Comparison of ENCODE assay signal across 14 mouse cellular contexts in the genomic region with DNA sequence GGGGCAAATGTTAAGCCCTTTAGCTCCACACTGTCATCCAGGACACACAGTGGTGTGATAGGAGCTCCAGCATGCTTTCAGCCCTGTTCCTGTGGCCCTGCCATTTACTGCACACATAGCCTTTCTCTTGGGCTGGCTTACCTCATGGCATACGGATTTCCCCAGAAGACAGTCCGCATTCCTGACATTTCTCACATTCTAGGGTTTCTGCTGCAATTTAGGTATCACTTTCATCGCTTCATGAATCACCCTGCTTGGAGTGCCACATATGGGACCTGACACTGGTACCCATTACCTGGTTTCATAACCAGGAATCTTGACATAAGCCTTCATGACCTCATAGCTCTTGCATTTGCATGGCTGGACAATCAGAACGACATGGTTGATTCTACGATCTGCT.
"Had no signal": no experiment of that assay in that cellular context is flagged by ENCODE, and none has a peak within 500 bp of the region (broad histone marks: within the 10 kb centered on the region; RNA-seq: fewer than 3 reads in every experiment).

No protein-coding gene starts in this region.

- H3K4me1 ChIP-seq: liver, embryonic 15.5 days had no signal

- H3K27me3 ChIP-seq: kidney, embryonic 15.5 days; liver, embryonic 15.5 days; midbrain, embryonic 12.5 days; neural tube, embryonic 15.5 days had no signal

- H3K4me3 ChIP-seq: kidney, embryonic 15.5 days; left cerebral cortex, adult 2 months; limb, embryonic 10.5 days; liver, embryonic 15.5 days; midbrain, embryonic 12.5 days; neural tube, embryonic 15.5 days had no signal

- H3K4me2 ChIP-seq: kidney, embryonic 15.5 days; liver, embryonic 11.5 days; liver, embryonic 15.5 days; midbrain, embryonic 12.5 days; neural tube, embryonic 15.5 days had no signal

- H3K36me3 ChIP-seq: kidney, embryonic 15.5 days; limb, embryonic 10.5 days; liver, embryonic 15.5 days; midbrain, embryonic 12.5 days; neural tube, embryonic 15.5 days had no signal

- H3K9me3 ChIP-seq: kidney, embryonic 15.5 days; limb, embryonic 10.5 days; liver, embryonic 15.5 days; neural tube, embryonic 15.5 days had no signal

- H3K9ac ChIP-seq: kidney, embryonic 15.5 days; liver, embryonic 15.5 days; midbrain, embryonic 12.5 days; neural tube, embryonic 15.5 days had no signal

- DNase-seq: kidney, postnatal 25 days; lung, adult 2 months; lung, postnatal 4 days; spleen, adult 18-20 months; thymus, adult 18-20 months; thymus, postnatal 25 days had no signal

- ATAC-seq: lung, postnatal 0 days had no signal

- H3K27ac ChIP-seq: kidney, embryonic 15.5 days; left cerebral cortex, adult 2 months; limb, embryonic 10.5 days; liver, embryonic 15.5 days; midbrain, embryonic 12.5 days; neural tube, embryonic 15.5 days had no signal
